Mouse (Mus musculus): ENCODE measurements around the gene Gm4779. TPM values are rescaled to one million over a fixed set of nuclear protein-coding genes. Genes with fewer than 3 reads are reported as not detected.
"Not testable (repeated sequence)": the region's sequence is repeated elsewhere in the genome, so short reads cannot be mapped to it uniquely, and the experiment has no call there.

Gm4779 gene
- total RNA-seq (2012; rRNA removed) (not detected in 2 replicates), polyA plus RNA-seq (2012; ENCODE audit: insufficient read depth in 1 of 2, insufficient read length in 2 of 2, low read depth in 1 of 2, low replicate concordance in 2 of 2, missing spikeins in 1 of 2) (not detected)

DNA sequence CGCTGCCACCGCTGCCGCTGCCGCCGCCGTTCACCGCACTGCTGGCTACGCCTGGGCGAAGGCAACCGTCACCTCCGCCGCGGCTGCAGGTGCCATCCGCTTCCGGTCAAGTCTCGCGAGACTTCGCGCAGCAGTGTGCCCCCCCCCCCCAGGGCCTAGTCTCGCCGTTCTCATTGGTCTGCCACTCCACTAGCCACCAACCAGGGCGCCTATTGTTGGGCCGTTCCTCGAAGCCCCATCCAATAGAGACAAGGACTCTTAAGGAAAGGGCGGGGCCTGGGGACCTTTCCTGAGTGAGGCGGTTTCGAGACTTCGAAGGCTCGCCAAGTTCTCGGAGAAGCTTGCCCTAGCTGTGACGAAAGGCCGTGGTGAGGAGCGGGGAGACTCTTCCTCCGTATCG lies at the start of gene Gm4779, which contains the start of gene 8030474K03Rik:
Gene Gm4779 (minus strand): TSS at position 82 of the 400 bp plus-strand sequence.
Gene 8030474K03Rik (plus strand): TSS at position 315 of the 400 bp plus-strand sequence.
- H3K27me3 ChIP-seq (ENCODE audit: control insufficient read depth in 1 of 2, insufficient read depth in 2 of 2, low read length in 2 of 2): no peaks in the 10 kb centered on the region; a peak in 1 of 4 replicates
- H3K9me3 ChIP-seq (replicated peaks; ENCODE audit: insufficient read depth, low read length): no peaks in the 10 kb centered on the region
- H3K27ac ChIP-seq (ENCODE audit: control insufficient read depth, low read depth, low read length): no peak within 1 kb of the TSS
- no peaks in the 10 kb centered on the region for H3K79me2 ChIP-seq (ENCODE audit: control insufficient read depth, insufficient read depth, low read length, poor library complexity)
- H3K4me3 ChIP-seq (ENCODE audit: control insufficient read depth in 1 of 2, insufficient read depth in 1 of 2, low read depth in 2 of 2, low read length in 2 of 2): no peak within 1 kb of the TSS
- DNase-seq (ENCODE audit: low read depth, low spot score): no peak
- TF ChIP-seq ZNF384 (IDR thresholded peaks at IDR 0.05; ENCODE audit: low read depth, low read length) (no peak), POLR2A (IDR thresholded peaks at IDR 0.05; ENCODE audit: control insufficient read depth in 1 of 2, insufficient read depth in 1 of 2, low read depth in 1 of 2, low read length in 2 of 2, poor library complexity in 1 of 2) (no peak), KAT2A (conservative IDR thresholded peaks at IDR 0.05; ENCODE audit: low read depth, low read length) (no peak), NRF1 (IDR thresholded peaks at IDR 0.05; ENCODE audit: insufficient read depth, low read depth, low read length, poor library complexity, severe bottlenecking) (no peak), TAL1 (IDR thresholded peaks at IDR 0.05; ENCODE audit: low read length) (no peak), MXI1 (IDR thresholded peaks at IDR 0.05; ENCODE audit: low read depth, low read length) (no peak), ETS1 (IDR thresholded peaks at IDR 0.05; ENCODE audit: low read depth, low read length) (no peak), SMC3 (IDR thresholded peaks at IDR 0.05; ENCODE audit: low read depth, low read length) (no peak), TBP (IDR thresholded peaks at IDR 0.05; ENCODE audit: low read depth, low read length) (no peak), CHD1 (IDR thresholded peaks at IDR 0.05; ENCODE audit: low read depth, low read length) (no peak), UBTF (IDR thresholded peaks at IDR 0.05; ENCODE audit: borderline replicate concordance, insufficient read depth, low read depth, low read length) (no peak), TCF12 (IDR thresholded peaks at IDR 0.05; ENCODE audit: low read depth, low read length) (no peak), MYC (IDR thresholded peaks at IDR 0.05; ENCODE audit: low read depth, low read length) (no peak)
- H3K9ac ChIP-seq (ENCODE audit: control insufficient read depth, low read depth, low read length, poor library complexity, severe bottlenecking): no peak within 1 kb of the TSS
- no peaks in the 10 kb centered on the region for H3K4me1 ChIP-seq (ENCODE audit: control insufficient read depth in 1 of 2, insufficient read depth in 2 of 2, low read length in 2 of 2)
- no peaks in the 10 kb centered on the region for H3K36me3 ChIP-seq (ENCODE audit: control insufficient read depth in 1 of 2, insufficient read depth in 2 of 2, low read length in 2 of 2)

GRCm38 (mm10) chrX:101819980-101820379 lies 25.8 kb upstream of the Gm4779 start:
- not testable (repeated sequence) for H3K9me3 ChIP-seq (replicated peaks; ENCODE audit: insufficient read depth, low read length); H3K4me1 ChIP-seq (ENCODE audit: control insufficient read depth in 1 of 2, insufficient read depth in 2 of 2, low read length in 2 of 2); H3K36me3 ChIP-seq (ENCODE audit: control insufficient read depth in 1 of 2, insufficient read depth in 2 of 2, low read length in 2 of 2); H3K27me3 ChIP-seq (ENCODE audit: control insufficient read depth in 1 of 2, insufficient read depth in 2 of 2, low read length in 2 of 2); DNase-seq (ENCODE audit: low read depth, low spot score); H3K4me3 ChIP-seq (ENCODE audit: control insufficient read depth in 1 of 2, insufficient read depth in 1 of 2, low read depth in 2 of 2, low read length in 2 of 2); H3K27ac ChIP-seq (ENCODE audit: control insufficient read depth, low read depth, low read length); H3K9ac ChIP-seq (ENCODE audit: control insufficient read depth, low read depth, low read length, poor library complexity, severe bottlenecking); H3K79me2 ChIP-seq (ENCODE audit: control insufficient read depth, insufficient read depth, low read length, poor library complexity)

GRCm38 (mm10) chrX:101819163-101819562 lies 24.9 kb upstream of the Gm4779 start:
- no peaks in the 10 kb centered on the region for H3K36me3 ChIP-seq (ENCODE audit: control insufficient read depth in 1 of 2, insufficient read depth in 2 of 2, low read length in 2 of 2)
- H3K4me3 ChIP-seq (ENCODE audit: control insufficient read depth in 1 of 2, insufficient read depth in 1 of 2, low read depth in 2 of 2, low read length in 2 of 2): no peak overlapping the region
- no peak overlapping the region for H3K27ac ChIP-seq (ENCODE audit: control insufficient read depth, low read depth, low read length)
- DNase-seq (ENCODE audit: low read depth, low spot score): peak; percentile 3
- no peak overlapping the region for H3K9ac ChIP-seq (ENCODE audit: control insufficient read depth, low read depth, low read length, poor library complexity, severe bottlenecking)
- H3K27me3 ChIP-seq (ENCODE audit: control insufficient read depth in 1 of 2, insufficient read depth in 2 of 2, low read length in 2 of 2): no peaks in the 10 kb centered on the region
- no peaks in the 10 kb centered on the region for H3K9me3 ChIP-seq (replicated peaks; ENCODE audit: insufficient read depth, low read length)
- TF ChIP-seq MEF2A (IDR thresholded peaks at IDR 0.05; ENCODE audit: extremely low read depth, insufficient replicate concordance, low read depth, low read length, poor library complexity, severe bottlenecking): no peak
- TF ChIP-seq MAFK (IDR thresholded peaks at IDR 0.05; ENCODE audit: borderline replicate concordance, low read depth, low read length): no peak
- no peak for TF ChIP-seq ETS1 (IDR thresholded peaks at IDR 0.05; ENCODE audit: low read depth, low read length)
- TF ChIP-seq POLR2AphosphoS5 (IDR thresholded peaks at IDR 0.05; ENCODE audit: borderline replicate concordance, low read depth, low read length): no peak
- TF ChIP-seq ZC3H11A (IDR thresholded peaks at IDR 0.05; ENCODE audit: low read depth, low read length): no peak
- 0 out of 2 replicates have a peak, but pooled peaks have one; percentile 15 for TF ChIP-seq SMC3 (IDR thresholded peaks at IDR 0.05; ENCODE audit: low read depth, low read length)
- peak in 2 of 3 experiments; percentile 17 to 24; a peak in 3 of 6 replicates for TF ChIP-seq CTCF (IDR thresholded peaks at IDR 0.05 in 2 of 3, conservative IDR thresholded peaks at IDR 0.05 in 1 of 3; ENCODE audit: control insufficient read depth in 1 of 3, insufficient read depth in 1 of 3, low read depth in 2 of 3, low read length in 3 of 3, poor library complexity in 1 of 3, severe bottlenecking in 1 of 3)
- peak; percentile 18 for TF ChIP-seq RAD21 (IDR thresholded peaks at IDR 0.05; ENCODE audit: low read depth, low read length)
- no peaks in the 10 kb centered on the region for H3K79me2 ChIP-seq (ENCODE audit: control insufficient read depth, insufficient read depth, low read length, poor library complexity)
- H3K4me1 ChIP-seq (ENCODE audit: control insufficient read depth in 1 of 2, insufficient read depth in 2 of 2, low read length in 2 of 2): no peaks in the 10 kb centered on the region
